In genomic region chr5:149454281-149454680, GRCm38 (mm10) we compare ENCODE assay signal across 8 mouse cellular contexts. TPM values are rescaled to one million over a fixed set of nuclear protein-coding genes. Genes with fewer than 3 reads are reported as not detected.
DNase-seq lines count a peak whose midpoint lies in the region; ATAC-seq and TF ChIP-seq lines count a peak whose summit lies in the region.

No protein-coding gene starts in this region.

- DNase-seq in right cerebral cortex, adult 2 months (ENCODE audit: low spot score in 2 of 2), result peak; percentile 75 to 76
- DNase-seq in right cerebral cortex, postnatal 25 days, result no peak
- DNase-seq in adrenal gland, postnatal 25 days, result peak; percentile 78
- DNase-seq in embryo, embryonic 9.5 days (ENCODE audit: extremely low spot score), result peak; percentile 68
- DNase-seq in heart, embryonic 10.5 days (ENCODE audit: low spot score), result peak; percentile 86
- peak; percentile 71 to 74 for DNase-seq in layer of hippocampus, postnatal 36 days
- DNase-seq in midbrain, postnatal 0 days (ENCODE audit: low spot score), result no peak
- peak; percentile 87 for DNase-seq in thymus, postnatal 14 days

- H3K9me3 ChIP-seq in heart, embryonic 10.5 days, result no peaks in the 10 kb centered on the region
- H3K9me3 ChIP-seq in midbrain, postnatal 0 days (ENCODE audit: low read length), result no peaks in the 10 kb centered on the region

- H3K27me3 ChIP-seq in heart, embryonic 10.5 days (ENCODE audit: insufficient read depth, poor library complexity, severe bottlenecking), result no peaks in the 10 kb centered on the region
- H3K27me3 ChIP-seq in midbrain, postnatal 0 days (ENCODE audit: insufficient read depth, low read length), result no peaks in the 10 kb centered on the region

- no peak overlapping the region for H3K27ac ChIP-seq in heart, embryonic 10.5 days
- no peak overlapping the region for H3K27ac ChIP-seq in midbrain, postnatal 0 days (ENCODE audit: low read depth, low read length)

- peak; percentile 61 for TF ChIP-seq CTCF in midbrain, postnatal 0 days (IDR thresholded peaks at IDR 0.05)

- no peaks in the 10 kb centered on the region for H3K36me3 ChIP-seq in heart, embryonic 10.5 days
- no peaks in the 10 kb centered on the region for H3K36me3 ChIP-seq in midbrain, postnatal 0 days (ENCODE audit: insufficient read depth, low read length)

- WGBS in heart, embryonic 10.5 days, result 30% methylated on average over 6 of the region's 6 CpGs
- WGBS in midbrain, postnatal 0 days, result 35% methylated on average over 6 of the region's 6 CpGs

- H3K4me3 ChIP-seq in heart, embryonic 10.5 days, result no peak overlapping the region
- H3K4me3 ChIP-seq in midbrain, postnatal 0 days (ENCODE audit: low read depth, low read length), result no peak overlapping the region

- peaks cover 8% of the 10 kb centered on the region; the same call in 1 of the 2 replicates for H3K4me1 ChIP-seq in heart, embryonic 10.5 days
- H3K4me1 ChIP-seq in midbrain, postnatal 0 days (ENCODE audit: insufficient read depth, low read length), result no peaks in the 10 kb centered on the region; the same call in 1 of the 2 replicates

- H3K4me2 ChIP-seq in midbrain, postnatal 0 days (ENCODE audit: low read depth, low read length, poor library complexity, severe bottlenecking), result no peak overlapping the region

- H3K9ac ChIP-seq in midbrain, postnatal 0 days (replicated peaks; ENCODE audit: low read length, poor library complexity, severe bottlenecking), result no peak overlapping the region

- ATAC-seq in midbrain, postnatal 0 days (ENCODE audit: low FRiP score), result no peak

RNA-seq across cellular contexts. Expression of gene Tex26, which starts 14.8 kb away (rescaled TPM):
- total RNA-seq in adrenal gland, postnatal 25 days (2021), result not detected in 2 replicates
- polyA plus RNA-seq in heart, embryonic 10.5 days (2016; fragmentation: Nextera tagmentation; extraction: Ambion mirVana), result 0.58 and 0.78 TPM in 2 replicates
- under 1 TPM; 0.30 to 0.73 TPM for total RNA-seq in layer of hippocampus, postnatal 36 days (2021)
- total RNA-seq in midbrain, postnatal 0 days (2014; rRNA removed), result 0.76 and 1.9 TPM in 2 replicates
- polyA plus RNA-seq in midbrain, postnatal 0 days (2015; fragmentation: Nextera tagmentation; extraction: Ambion mirVana), result 1.3 and 1.4 TPM in 2 replicates

RNA-seq across cellular contexts. Expression of gene Medag, which starts 42.7 kb away (rescaled TPM):
- 1.5 and 1.9 TPM in 2 replicates for total RNA-seq in adrenal gland, postnatal 25 days (2021)
- 0.26 and 0.62 TPM in 2 replicates for polyA plus RNA-seq in heart, embryonic 10.5 days (2016; fragmentation: Nextera tagmentation; extraction: Ambion mirVana)
- total RNA-seq in layer of hippocampus, postnatal 36 days (2021), result 1 to 10 TPM; 2.8 to 3.2 TPM
- total RNA-seq in midbrain, postnatal 0 days (2014; rRNA removed), result 2.6 and 3.4 TPM in 2 replicates
- polyA plus RNA-seq in midbrain, postnatal 0 days (2015; fragmentation: Nextera tagmentation; extraction: Ambion mirVana), result 1.3 and 2.1 TPM in 2 replicates

Comparison
In these comparisons a context has a peak if more than half of its experiments do, and no peak if none do; other contexts are left out.
1. DNase-seq: peak in right cerebral cortex, adult 2 months (2 of 2), adrenal gland, postnatal 25 days (single experiment), embryo, embryonic 9.5 days (single experiment), heart, embryonic 10.5 days (single experiment), layer of hippocampus, postnatal 36 days (2 of 2) and thymus, postnatal 14 days (single experiment); none in right cerebral cortex, postnatal 25 days (single experiment) and midbrain, postnatal 0 days (single experiment).